Mouse (Mus musculus) heart, embryonic 10.5 days (tissue): Measurements from ENCODE around the gene Zfp3. TPM values are rescaled to one million over a fixed set of nuclear protein-coding genes. Genes with fewer than 3 reads are reported as not detected.

Source experiments
- DNase-seq: peaks from one replicate; pipeline ENCODE4 v3.0.0-alpha.2; 2017; ENCODE audit warnings: low spot score
- H3K27ac ChIP-seq: fragments of 300-500 bp; sonication (generic); 2 replicates; pipeline ENCODE4 v1.5.1; 2016; ENCODE audit warnings: mild to moderate bottlenecking
- H3K27me3 ChIP-seq: fragments of 300-500 bp; sonication (generic); 2 replicates; pipeline ENCODE4 v1.6.1; 2016; ENCODE audit warnings: mild to moderate bottlenecking; ENCODE audit not compliant: poor library complexity, insufficient read depth, severe bottlenecking
- H3K36me3 ChIP-seq: fragments of 300-500 bp; sonication (generic); 2 replicates; pipeline ENCODE4 v1.6.1; 2016; ENCODE audit warnings: mild to moderate bottlenecking, moderate library complexity
- H3K4me1 ChIP-seq: fragments of 300-500 bp; sonication (generic); 2 replicates; pipeline ENCODE4 v1.6.1; 2016; ENCODE audit warnings: mild to moderate bottlenecking
- H3K4me3 ChIP-seq: fragments of 300-500 bp; sonication (generic); 2 replicates; pipeline ENCODE4 v1.5.1; 2016; ENCODE audit warnings: mild to moderate bottlenecking, moderate library complexity
- H3K9me3 ChIP-seq: fragments of 300-500 bp; sonication (generic); 2 replicates; pipeline ENCODE4 v1.6.1; 2016; ENCODE audit warnings: mild to moderate bottlenecking, moderate library complexity
- WGBS: fragments of 180-500 bp; shearing (Covaris S2); methylation state at CpG from one replicate; pipeline ENCODE4 v1.1.7; 2016; 5-methylcytosine and 5-hydroxymethylcytosine counted together
- polyA plus RNA-seq: library from polyadenylated mRNA; unstranded; fragments of >200 nt; fragmentation: Nextera tagmentation; extraction: Ambion mirVana; gene quantifications from 2 replicates; pipeline ENCODE4 v1.2.1, GENCODE M21; 2016

Zfp3 gene
- polyA plus RNA-seq, 1 experiment from 2014 or later = 7.6 TPM

DNA sequence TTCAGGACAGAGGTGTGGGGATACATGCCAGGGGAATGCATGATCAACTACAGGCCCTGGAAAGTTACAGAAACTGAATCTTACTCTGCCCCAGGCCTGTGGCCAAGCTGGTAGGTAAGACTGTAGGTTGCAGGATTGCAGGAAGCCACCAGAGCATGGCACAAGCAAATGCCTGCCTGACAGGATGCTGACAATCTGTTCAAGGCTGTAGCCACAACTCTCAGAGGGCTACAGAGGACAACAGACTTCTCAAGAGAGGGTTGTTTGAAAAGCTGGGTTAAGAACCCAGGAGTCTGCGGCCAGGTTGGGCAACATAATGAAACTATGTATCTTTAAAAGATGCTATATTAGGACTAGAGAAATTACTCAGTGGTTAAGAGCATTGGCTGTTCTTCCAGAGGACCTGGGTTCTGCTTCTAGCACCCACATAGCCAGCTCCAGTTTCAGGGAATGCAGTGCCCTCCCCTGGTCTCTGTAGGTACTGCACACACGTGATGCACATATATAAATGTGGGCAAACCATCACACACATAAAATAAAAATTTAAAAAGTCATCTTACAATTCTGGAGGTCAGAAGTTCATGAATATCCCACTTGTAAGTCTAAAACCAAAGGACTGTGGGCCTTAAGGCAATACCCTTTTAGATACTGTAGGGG is 38.3 kb downstream of the Zfp3 start:
- Histone ChIP-seq H3K4me3 (no peak overlapping the region), H3K4me1 (peaks cover 4% of the 10 kb centered on the region), H3K9me3 (no peaks in the 10 kb centered on the region), H3K27ac (no peak overlapping the region), H3K36me3 (no peaks in the 10 kb centered on the region), H3K27me3 (no peaks in the 10 kb centered on the region)
- no peak for DNase-seq
- WGBS = 92% methylated on average over 2 of the region's 2 CpGs

DNA sequence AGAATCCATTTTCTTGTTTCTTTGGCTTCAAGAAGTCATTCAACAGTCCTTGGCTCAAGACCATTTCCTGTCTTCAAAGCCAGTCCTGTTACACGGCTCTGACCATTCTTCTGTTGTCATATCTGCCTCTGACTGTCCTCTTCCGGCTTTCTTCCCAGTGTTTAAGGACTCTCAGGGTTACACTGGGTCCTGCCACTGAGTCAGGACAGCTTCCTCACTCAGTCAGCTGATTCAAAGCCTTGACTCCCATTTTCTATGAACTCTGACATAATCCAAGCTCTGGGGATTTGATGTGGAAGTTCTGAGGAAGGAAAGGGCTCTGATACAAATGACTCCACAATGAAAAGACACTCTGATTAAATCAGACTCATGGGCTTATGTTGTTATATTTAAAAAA is 38.9 kb downstream of the Zfp3 start:
- DNase-seq = no peak
- Histone ChIP-seq H3K9me3 (no peaks in the 10 kb centered on the region), H3K27me3 (no peaks in the 10 kb centered on the region), H3K4me3 (no peak overlapping the region), H3K4me1 (peaks cover 4% of the 10 kb centered on the region), H3K27ac (no peak overlapping the region), H3K36me3 (no peaks in the 10 kb centered on the region)
- WGBS = 70% methylated on average over 2 of the region's 2 CpGs

DNA sequence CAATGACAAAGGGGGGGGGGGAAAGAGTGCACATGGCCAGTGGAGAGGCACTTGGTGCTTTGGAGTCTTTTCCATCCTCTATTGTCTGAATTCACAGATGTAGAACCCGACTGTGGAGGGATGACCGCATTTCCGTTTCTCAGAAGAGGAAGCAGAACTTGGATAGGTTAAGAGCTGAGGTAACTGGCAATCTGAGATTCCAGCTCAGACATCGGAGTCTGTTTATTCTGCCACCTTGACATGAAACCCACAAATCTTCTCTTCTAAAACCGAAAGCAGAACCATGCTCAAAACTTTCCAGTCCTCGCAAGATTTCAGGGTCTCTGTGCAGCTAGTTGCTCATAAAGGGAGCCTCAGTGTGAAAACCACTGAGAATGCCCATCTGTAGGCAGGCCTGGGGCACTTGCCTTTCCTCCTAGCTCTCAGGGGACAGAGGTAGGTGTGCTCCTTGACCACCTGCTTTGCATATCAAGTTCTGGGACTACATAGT is 39.7 kb downstream of the Zfp3 start:
- Histone ChIP-seq H3K27me3 (no peaks in the 10 kb centered on the region), H3K9me3 (no peaks in the 10 kb centered on the region), H3K4me3 (no peak overlapping the region), H3K36me3 (no peaks in the 10 kb centered on the region), H3K4me1 (peaks cover 4% of the 10 kb centered on the region), H3K27ac (no peak overlapping the region)
- 81% methylated on average over 6 of the region's 6 CpGs for WGBS
- no peak for DNase-seq

DNA sequence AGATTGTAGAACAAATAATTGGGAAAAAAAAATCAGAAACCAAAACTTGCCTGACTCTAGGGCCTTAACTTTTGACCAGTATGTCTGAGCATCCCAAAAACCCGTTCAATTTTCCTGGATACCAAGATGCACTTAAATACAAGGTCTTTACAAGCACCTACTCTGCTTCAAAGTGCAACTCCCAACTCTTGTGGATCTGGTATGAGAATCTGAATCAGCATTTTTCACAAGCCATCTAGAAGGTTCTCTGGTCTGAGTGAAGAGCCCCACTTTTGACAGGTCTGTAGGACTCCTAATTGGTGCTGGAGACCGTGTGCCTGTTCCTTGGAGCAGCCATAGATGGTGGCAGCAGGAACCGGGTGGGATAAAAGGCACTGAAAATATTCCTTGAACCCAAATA is 40.4 kb downstream of the Zfp3 start:
- H3K27me3 ChIP-seq = no peaks in the 10 kb centered on the region
- H3K9me3 ChIP-seq = no peaks in the 10 kb centered on the region
- WGBS = 77% methylated on average over 3 of the region's 3 CpGs
- H3K36me3 ChIP-seq = no peaks in the 10 kb centered on the region
- H3K4me3 ChIP-seq = no peak overlapping the region
- H3K4me1 ChIP-seq = peaks cover 4% of the 10 kb centered on the region
- DNase-seq = no peak
- no peak overlapping the region for H3K27ac ChIP-seq

DNA sequence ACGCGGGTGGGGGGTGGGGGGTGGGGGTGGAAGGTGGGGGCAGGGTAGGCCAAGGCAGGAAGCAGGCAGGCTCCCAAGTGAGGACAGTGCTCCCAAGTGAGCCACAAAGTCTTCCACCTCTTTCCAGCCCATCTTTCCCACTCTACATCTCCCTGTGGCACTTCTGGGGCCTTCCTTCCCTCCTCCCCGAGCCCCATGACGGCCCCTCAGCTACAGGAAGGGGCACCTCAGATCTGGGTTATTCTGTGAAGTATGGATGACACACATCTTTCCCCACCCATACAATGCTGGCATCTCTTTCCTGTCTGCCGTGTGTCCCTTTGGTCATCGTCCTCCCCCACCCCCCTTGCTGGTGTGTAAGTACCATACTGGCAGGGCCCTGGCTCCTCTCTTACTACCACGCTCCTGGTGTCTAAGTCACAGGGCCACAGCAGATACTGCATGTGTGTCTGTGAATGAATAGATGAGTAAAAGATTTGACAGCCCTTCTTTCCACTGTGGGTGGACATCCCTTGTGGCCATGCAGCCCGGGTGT is 41.7 kb downstream of the Zfp3 start:
- Histone ChIP-seq H3K4me1 (peaks cover 4% of the 10 kb centered on the region), H3K36me3 (no peaks in the 10 kb centered on the region), H3K27ac (peak overlapping the region; percentile 69), H3K9me3 (no peaks in the 10 kb centered on the region), H3K4me3 (no peak overlapping the region), H3K27me3 (no peaks in the 10 kb centered on the region)
- no peak for DNase-seq
- WGBS = 70% methylated on average over 8 of the region's 8 CpGs

DNA sequence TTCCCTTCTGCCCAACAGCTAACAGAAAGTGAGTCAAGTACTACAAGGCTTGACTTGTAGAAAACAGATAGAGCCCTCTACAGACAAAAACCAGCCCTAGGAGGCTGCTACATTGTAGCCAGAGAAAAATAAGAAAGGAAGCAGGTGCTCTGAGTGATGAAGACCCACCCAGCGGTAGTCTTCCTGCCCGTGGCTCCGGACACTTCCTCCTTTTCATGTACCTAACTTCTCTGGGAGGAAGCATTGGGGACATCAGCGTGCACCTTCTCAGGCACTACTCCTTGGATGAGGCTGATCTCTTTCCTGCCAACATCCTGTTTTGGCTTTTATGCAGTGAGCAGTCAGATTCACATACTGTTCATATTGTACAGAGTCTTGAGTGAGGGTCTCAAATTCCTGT is 42.7 kb downstream of the Zfp3 start:
- Histone ChIP-seq H3K36me3 (no peaks in the 10 kb centered on the region), H3K27ac (no peak overlapping the region), H3K27me3 (no peaks in the 10 kb centered on the region), H3K4me1 (peaks cover 4% of the 10 kb centered on the region), H3K4me3 (no peak overlapping the region), H3K9me3 (no peaks in the 10 kb centered on the region)
- no peak for DNase-seq
- WGBS = 62% methylated on average over 4 of the region's 4 CpGs

DNA sequence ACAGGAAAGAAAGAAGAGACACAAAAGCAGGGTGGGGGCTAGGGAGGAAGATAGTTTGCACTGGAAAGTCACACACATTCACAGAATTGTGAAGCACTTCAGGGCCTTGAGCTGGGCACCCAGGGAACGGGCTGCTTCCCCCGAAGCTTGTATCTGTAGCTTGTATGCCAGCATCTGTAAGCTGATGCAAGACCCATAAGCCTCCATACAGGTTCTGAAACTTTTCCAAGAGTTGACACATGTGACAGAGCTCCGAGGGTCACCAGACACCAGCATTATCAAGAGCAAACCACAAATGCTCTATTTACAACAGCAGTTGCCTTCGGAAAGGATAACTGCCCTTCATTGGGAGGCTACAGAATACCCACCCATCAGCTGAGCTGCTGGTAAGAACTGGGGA is 43.6 kb downstream of the Zfp3 start:
- Histone ChIP-seq H3K27ac (no peak overlapping the region), H3K36me3 (no peaks in the 10 kb centered on the region), H3K4me3 (no peak overlapping the region), H3K9me3 (no peaks in the 10 kb centered on the region), H3K4me1 (peaks cover 4% of the 10 kb centered on the region), H3K27me3 (no peaks in the 10 kb centered on the region)
- WGBS = 75% methylated on average over 4 of the region's 4 CpGs
- DNase-seq = no peak

DNA sequence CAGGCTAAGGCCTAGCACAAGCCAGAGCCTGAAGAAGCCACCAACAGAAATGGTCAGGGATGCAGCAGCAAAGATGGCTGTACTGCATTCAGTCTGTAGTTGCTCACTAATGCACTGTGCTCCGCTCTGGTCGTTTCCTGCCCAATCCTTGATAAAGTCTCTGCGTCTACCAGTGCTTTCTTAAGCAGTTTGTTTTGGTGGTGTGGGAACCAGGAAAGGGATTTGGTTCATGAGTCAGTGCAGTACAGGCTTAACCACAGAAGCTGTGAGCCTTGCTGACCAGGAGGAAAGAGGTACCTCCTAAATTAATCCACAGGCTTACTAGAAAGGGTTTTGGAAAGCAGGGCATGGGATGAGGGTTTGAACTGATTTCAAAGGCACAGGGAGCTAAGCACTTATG is 44.1 kb downstream of the Zfp3 start:
- H3K4me1 ChIP-seq = peaks cover 4% of the 10 kb centered on the region
- 41% methylated on average over 3 of the region's 3 CpGs for WGBS

DNA sequence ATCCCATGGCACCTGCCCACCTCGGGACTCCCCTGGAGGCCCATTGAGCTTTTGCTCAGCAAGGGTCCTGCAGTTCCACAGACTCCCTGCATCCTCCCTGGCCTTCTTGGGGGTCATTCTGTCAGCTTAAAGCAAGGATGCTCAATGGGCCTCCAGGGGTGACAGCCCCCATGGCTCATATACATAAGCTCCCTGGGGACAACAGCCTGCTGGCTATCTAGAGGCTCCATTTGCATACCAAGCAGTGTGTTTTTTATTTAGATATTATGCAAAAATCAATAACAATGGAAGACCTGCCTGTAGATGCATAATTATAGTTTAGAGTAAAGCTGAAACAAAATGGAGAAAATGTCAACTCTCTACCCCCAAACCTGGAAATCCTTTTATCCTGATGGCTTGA is 45.0 kb downstream of the Zfp3 start:
- Histone ChIP-seq H3K4me3 (no peak overlapping the region), H3K27me3 (no peaks in the 10 kb centered on the region), H3K9me3 (no peaks in the 10 kb centered on the region), H3K36me3 (no peaks in the 10 kb centered on the region), H3K4me1 (peaks cover 4% of the 10 kb centered on the region), H3K27ac (no peak overlapping the region)
- WGBS = 42% methylated on average over 1 of the region's 1 CpGs
- DNase-seq = no peak

More for the DNA sequence above, 44.1 kb downstream of the Zfp3 start:
- Histone ChIP-seq H3K36me3 (no peaks in the 10 kb centered on the region), H3K27ac (no peak overlapping the region), H3K9me3 (no peaks in the 10 kb centered on the region), H3K4me3 (no peak overlapping the region), H3K27me3 (no peaks in the 10 kb centered on the region)
- no peak for DNase-seq

DNA sequence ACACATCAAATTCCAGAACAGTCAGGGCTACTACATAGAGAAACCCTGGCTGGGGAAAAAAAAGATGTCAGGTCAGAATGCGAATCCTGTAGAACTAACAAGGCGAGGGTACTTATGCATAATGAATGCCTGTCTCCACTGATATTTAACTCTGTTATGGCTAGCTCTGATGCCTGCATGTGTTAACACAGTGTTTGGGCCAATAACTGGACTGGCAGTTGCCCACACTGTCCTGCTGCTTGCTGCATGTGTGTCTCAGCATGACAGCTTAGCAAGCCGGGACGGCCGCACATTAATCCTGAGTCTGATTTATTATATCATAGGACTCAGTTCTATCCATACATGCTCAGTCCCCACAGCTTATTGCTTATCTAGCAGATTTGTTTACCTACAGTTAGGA is 47.0 kb downstream of the Zfp3 start:
- Histone ChIP-seq H3K4me1 (no peaks in the 10 kb centered on the region), H3K9me3 (no peaks in the 10 kb centered on the region), H3K27ac (no peak overlapping the region), H3K4me3 (no peak overlapping the region), H3K36me3 (no peaks in the 10 kb centered on the region), H3K27me3 (no peaks in the 10 kb centered on the region)
- DNase-seq = peak; percentile 25
- WGBS = 88% methylated on average over 5 of the region's 5 CpGs

DNA sequence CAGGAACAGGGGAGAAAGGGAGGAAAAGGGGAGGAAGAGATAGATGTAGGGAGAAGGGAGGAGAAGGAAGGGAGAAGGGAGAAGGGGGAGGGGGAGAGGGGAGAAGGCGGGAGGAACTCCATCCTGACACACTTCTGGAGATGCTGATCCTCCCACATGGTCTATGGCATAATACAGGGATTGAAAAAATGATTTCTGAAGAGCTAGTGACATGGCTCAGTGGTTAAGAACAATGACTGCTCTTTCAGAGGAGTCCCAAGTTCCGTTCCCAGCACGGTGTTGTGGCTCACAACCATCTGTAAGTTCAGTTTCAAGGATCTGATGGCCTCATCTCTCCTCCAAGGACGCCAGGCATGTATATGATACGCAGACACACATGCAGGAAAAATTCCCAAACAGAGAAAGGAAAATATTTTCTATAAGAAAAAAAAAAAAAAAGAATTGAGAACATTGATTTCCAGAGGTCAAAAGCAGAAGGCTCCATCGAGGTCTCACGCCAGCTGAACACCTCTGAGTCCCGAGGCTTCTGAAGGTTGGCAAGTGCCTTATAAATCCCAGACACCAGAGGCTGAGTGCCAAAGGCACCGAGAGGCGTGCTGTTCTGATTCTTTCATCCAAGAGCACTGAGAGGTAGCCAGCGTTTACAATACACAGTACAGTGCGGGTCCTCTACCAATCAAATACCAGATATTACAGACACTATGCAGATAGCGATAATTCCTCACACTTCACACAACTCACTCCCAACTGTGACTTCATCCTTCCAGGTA is 47.6 kb downstream of the Zfp3 start:
- H3K9me3 ChIP-seq = no peaks in the 10 kb centered on the region
- no peaks in the 10 kb centered on the region for H3K36me3 ChIP-seq
- H3K4me3 ChIP-seq = no peak overlapping the region
- peak; percentile 28 for DNase-seq
- no peaks in the 10 kb centered on the region for H3K27me3 ChIP-seq
- 71% methylated on average over 13 of the region's 13 CpGs for WGBS
- no peak overlapping the region for H3K27ac ChIP-seq
- no peaks in the 10 kb centered on the region for H3K4me1 ChIP-seq

DNA sequence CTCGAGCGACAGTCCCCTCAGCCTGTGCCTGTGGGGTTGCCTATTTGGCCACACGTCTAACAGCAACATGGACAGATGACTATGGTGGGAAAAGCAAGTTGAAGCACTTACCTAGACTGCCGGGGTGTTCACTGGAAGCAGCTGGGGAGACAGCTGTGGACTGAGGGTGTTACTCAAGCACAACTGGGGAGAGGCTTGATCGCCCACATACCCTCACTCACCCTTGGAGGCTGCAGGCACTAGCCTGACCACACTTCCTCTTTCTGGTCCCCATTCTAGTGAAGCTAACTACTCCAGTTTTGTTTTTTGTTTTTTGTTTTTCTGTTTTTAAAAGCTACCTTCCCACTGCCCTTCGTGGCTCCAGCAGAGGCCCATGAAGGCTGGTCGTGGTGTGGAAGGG is 48.4 kb downstream of the Zfp3 start, which contains the start of gene Scimp:
Gene Scimp (minus strand): TSS at position 222 of the 400 bp plus-strand sequence.
- Histone ChIP-seq H3K4me1 (no peaks in the 10 kb centered on the region), H3K36me3 (no peaks in the 10 kb centered on the region), H3K9me3 (no peaks in the 10 kb centered on the region), H3K4me3 (no peak within 1 kb of the TSS), H3K27ac (no peak within 1 kb of the TSS), H3K27me3 (no peaks in the 10 kb centered on the region)
- 67% methylated on average over 7 of the region's 7 CpGs for WGBS
- no peak for DNase-seq

DNA sequence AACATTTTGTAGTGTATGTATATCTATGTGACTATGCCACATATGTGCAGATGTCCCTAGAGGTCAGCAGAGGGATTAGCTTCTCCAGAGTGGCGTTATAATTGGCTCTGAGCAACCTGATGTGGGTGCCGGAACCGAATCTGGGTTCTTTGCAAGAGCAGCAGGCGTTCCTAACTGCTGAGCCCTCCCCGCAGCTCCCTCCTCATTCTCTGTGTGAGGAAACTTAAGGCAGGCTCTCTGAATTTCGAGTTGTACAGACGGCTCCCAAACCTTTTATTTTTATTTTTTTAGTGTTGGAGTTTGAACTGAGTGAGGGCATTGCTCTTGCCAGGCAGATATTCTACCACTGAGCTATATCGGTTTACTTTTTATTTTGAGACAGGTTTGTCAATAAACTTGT is 51.1 kb downstream of the Zfp3 start:
- Histone ChIP-seq H3K4me3 (no peak overlapping the region), H3K27me3 (no peaks in the 10 kb centered on the region), H3K9me3 (no peaks in the 10 kb centered on the region), H3K36me3 (no peaks in the 10 kb centered on the region), H3K4me1 (no peaks in the 10 kb centered on the region), H3K27ac (no peak overlapping the region)
- DNase-seq = no peak
- WGBS = 79% methylated on average over 8 of the region's 8 CpGs
